Mouse (Mus musculus) liver, adult (tissue): ENCODE measurements around the gene Fgfr3.

ENCODE experiments used
- GATA4 ChIP-seq: IDR thresholded peaks from 2 replicates; pipeline ENCODE4 v1.6.1; 2014; ENCODE audit warnings: mild to moderate bottlenecking, low read length; ENCODE audit not compliant: insufficient replicate concordance

Fgfr3 gene

GRCm38 (mm10) chr5:33721541-33722265, at the start of gene Fgfr3:
Gene Fgfr3, plus strand, starts transcription at chr5:33721674.
- TF ChIP-seq GATA4 = no peak

- no peak for TF ChIP-seq GATA4
Measured at GRCm38 (mm10) chr5:33674439-33674838, 47.0 kb upstream of the Fgfr3 start.

- no peak for TF ChIP-seq GATA4
Measured at GRCm38 (mm10) chr5:33675964-33676363, 45.5 kb upstream of the Fgfr3 start.

DNA sequence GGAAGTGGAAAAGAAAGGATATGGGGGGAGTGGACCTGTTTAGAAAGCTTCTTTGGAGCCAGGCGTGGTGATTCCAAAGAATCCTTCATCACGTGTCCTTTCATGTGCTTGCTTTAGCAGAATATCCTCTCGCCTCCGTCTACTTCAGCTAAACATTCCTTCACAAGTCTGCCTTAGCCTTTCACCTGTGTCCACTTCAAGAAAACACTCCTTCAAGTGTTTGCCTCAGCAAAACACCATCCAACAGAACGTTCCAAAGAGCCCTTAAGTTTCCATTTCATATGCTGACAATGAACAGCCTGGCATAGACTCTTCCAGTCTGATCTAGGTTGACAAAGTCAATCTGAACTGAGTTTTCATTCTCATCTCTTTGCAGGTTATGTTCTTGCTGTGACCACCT, 43.2 kb upstream of the Fgfr3 start:
- no peak for TF ChIP-seq GATA4

GRCm38 (mm10) chr5:33681044-33681443, 40.4 kb upstream of the Fgfr3 start:
- TF ChIP-seq GATA4 = no peak

GRCm38 (mm10) chr5:33681611-33682388, 39.7 kb upstream of the Fgfr3 start:
- TF ChIP-seq GATA4 = no peak

GRCm38 (mm10) chr5:33682963-33683362, 38.5 kb upstream of the Fgfr3 start:
- no peak for TF ChIP-seq GATA4

DNA sequence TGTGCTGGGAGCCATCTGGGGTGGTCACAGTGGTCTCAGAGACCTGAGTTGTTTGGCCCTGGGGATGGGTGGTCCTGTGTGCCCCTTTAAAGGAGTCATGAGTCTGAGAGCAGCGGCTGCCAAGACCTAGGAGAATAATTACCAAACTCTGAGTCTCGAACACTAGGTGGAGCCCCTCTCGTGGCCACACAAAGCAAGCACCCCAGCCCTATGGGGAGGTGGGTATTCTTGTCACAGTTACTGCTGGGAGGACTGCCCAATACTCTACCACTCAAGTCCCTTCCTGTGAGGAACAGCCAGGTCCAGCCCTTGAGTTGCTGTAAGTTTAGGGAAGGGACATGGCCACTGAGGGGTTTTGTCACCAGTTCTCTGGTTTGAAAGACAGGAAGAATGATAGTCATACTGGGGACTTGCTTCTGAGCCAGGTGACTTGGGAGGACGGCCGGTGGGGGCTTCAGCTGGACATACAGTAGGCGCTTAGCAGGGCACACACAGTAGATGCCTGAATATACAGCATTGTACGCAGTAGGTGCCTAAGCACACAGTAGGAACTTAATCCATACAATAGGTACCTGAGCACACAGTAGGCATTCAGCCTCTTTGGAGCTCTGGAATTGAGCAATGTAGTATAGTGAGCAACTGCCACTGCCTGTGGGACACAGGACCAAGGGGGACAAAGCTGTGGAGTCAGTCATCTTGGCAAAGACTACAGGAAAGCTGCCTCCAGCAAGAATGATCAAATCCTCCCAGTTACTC, 37.4 kb upstream of the Fgfr3 start:
- TF ChIP-seq GATA4 = no peak

DNA sequence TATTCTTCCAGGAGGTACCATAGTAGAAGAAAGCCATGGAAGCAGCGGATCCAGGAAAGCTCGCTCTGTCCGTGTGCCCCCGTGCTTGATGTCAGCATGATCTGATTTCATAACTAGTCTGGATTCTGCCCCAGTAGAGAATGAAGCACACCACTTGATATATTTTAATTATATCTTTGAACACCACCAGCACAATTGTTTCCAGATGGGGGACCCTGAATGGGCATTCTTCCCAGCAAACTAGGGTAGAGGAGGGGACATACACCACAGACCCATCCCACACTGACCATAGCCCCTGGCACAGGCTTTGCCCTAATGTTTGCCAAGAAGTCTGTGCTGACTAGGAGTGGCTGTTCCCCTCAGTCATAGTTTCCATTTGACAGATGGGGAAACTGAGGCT, 36.5 kb upstream of the Fgfr3 start:
- TF ChIP-seq GATA4 = no peak

GRCm38 (mm10) chr5:33687142-33687541, 34.3 kb upstream of the Fgfr3 start:
- TF ChIP-seq GATA4 = no peak

DNA sequence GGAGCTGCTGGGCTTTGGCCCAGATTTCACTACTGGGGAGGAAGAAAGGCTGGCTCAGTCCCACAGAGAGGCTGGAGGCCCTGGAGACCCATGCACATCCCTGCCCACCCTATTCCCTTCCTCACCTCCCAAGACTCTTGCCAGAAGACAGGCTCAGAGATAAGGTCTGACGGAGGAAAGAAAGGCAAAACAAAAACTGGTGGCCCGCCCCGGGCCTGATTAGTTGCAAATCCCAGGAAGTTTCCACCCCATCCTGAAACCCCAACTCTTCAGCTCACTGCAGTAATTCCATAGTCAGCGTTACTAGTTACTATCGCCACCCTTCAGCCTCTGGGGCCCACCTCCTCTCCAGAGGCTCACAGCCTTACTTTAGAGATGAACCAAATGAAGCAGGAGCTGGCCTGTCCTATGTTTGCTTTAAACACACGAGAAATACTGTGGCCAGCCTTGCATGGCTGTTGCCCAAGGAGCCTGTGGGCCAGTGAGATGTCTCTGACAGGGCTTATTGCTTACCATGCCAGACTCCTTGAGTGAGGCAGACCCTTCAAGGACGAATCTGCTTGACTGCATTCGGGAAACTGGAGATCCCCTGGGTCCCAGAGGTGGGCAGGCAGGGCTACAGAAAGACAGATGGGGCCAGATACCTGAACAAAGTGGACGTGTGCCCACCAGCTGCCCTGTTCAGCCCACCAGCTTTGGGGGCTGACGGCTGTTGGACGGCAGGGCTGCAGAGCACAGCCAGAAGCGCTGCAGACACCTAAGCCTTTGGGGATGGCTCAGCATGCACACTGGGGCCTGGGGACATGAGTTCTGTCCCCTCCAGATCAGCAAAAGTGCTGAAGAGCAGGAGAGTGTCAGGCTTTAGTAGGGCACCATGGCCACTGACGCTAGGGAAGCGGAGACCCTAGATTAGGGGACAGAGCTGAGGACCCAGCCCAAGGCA, 32.9 kb upstream of the Fgfr3 start:
- TF ChIP-seq GATA4 = peak; percentile 15; the same call in 1 of the 2 replicates

DNA sequence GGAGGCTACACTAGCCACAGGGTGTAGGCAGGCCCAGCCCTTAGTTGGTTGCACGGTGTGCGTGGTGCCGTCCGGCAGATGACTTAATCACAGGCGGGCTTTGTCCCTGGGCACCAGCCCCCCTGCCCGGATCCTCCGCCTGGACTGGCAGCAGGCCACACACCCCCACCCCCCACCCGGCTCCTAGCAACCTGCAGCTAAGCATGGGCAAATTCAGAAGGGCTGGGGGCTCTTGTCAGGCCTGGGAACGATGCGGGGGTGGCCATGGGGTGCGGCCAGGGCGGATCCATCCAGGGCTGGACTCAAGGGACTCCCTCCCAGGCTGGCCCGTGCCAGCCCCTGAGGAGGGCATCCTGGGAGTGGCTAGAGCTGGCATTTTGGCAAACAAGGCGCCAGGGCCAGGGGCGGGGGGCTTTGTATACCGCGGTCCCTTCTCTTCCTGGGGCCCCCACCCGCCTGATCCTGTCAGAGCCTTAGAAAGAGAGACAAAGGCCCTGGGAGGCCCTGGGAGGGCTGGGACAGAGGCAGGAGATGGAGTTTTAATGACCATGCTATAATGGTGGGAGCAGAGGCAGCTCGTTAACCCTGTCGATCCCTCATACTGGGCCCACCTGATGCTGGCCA, 32.1 kb upstream of the Fgfr3 start:
- no peak for TF ChIP-seq GATA4

GRCm38 (mm10) chr5:33689852-33690645, 31.4 kb upstream of the Fgfr3 start:
- TF ChIP-seq GATA4 = no peak
